Comparison of ENCODE assay signal across 15 mouse cellular contexts in genomic region chr14:72845621-72846440, GRCm38 (mm10).
DNase-seq lines count a peak whose midpoint lies in the region; ATAC-seq lines count a peak whose summit lies in the region.
"Had no signal": no experiment of that assay in that cellular context is flagged by ENCODE, and none has a peak within 500 bp of the region (broad histone marks: within the 10 kb centered on the region; RNA-seq: fewer than 3 reads in every experiment).

No protein-coding gene starts in this region.

- DNase-seq in spleen, postnatal 10 days (ENCODE audit: low spot score in 2 of 2) = no peak
- DNase-seq in adrenal gland, postnatal 4 days (ENCODE audit: low spot score in 2 of 2) = no peak
- DNase-seq: cerebellum, adult 2 months; kidney, adult 18-20 months; kidney, postnatal 36 days; lung, adult 18-20 months; lung, postnatal 4 days; thymus, postnatal 25 days had no signal

- no peak overlapping the region for H3K27ac ChIP-seq in forebrain, embryonic 13.5 days
- H3K27ac ChIP-seq in forebrain, embryonic 15.5 days (replicated peaks) = no peak overlapping the region
- H3K27ac ChIP-seq in neural tube, embryonic 13.5 days (replicated peaks) = 0 out of 2 replicates have a peak overlapping the region, but pooled peaks have one; percentile 13
- no peak overlapping the region for H3K27ac ChIP-seq in neural tube, embryonic 15.5 days (replicated peaks)
- H3K27ac ChIP-seq in hindbrain, embryonic 15.5 days (replicated peaks) = peak overlapping the region; percentile 31; the same call in 1 of the 2 replicates

- H3K9ac ChIP-seq in forebrain, embryonic 13.5 days = no peak overlapping the region
- no peak overlapping the region for H3K9ac ChIP-seq in forebrain, embryonic 15.5 days (replicated peaks)
- no peak overlapping the region for H3K9ac ChIP-seq in neural tube, embryonic 13.5 days
- H3K9ac ChIP-seq in neural tube, embryonic 15.5 days (replicated peaks) = no peak overlapping the region
- no peak overlapping the region for H3K9ac ChIP-seq in hindbrain, embryonic 15.5 days

- no peaks in the 10 kb centered on the region for H3K36me3 ChIP-seq in forebrain, embryonic 13.5 days (ENCODE audit: poor library complexity, severe bottlenecking)
- no peaks in the 10 kb centered on the region for H3K36me3 ChIP-seq in forebrain, embryonic 15.5 days
- no peaks in the 10 kb centered on the region for H3K36me3 ChIP-seq in neural tube, embryonic 13.5 days
- no peaks in the 10 kb centered on the region for H3K36me3 ChIP-seq in neural tube, embryonic 15.5 days
- H3K36me3 ChIP-seq in hindbrain, embryonic 15.5 days = no peaks in the 10 kb centered on the region

- no peaks in the 10 kb centered on the region for H3K9me3 ChIP-seq in forebrain, embryonic 13.5 days (replicated peaks)
- H3K9me3 ChIP-seq in forebrain, embryonic 15.5 days = no peaks in the 10 kb centered on the region
- H3K9me3 ChIP-seq in neural tube, embryonic 13.5 days = no peaks in the 10 kb centered on the region
- no peaks in the 10 kb centered on the region for H3K9me3 ChIP-seq in neural tube, embryonic 15.5 days (replicated peaks)
- H3K9me3 ChIP-seq in hindbrain, embryonic 15.5 days = no peaks in the 10 kb centered on the region

- peaks cover 10% of the 10 kb centered on the region for H3K4me1 ChIP-seq in forebrain, embryonic 13.5 days
- peaks cover 6% of the 10 kb centered on the region; the same call in 1 of the 2 replicates for H3K4me1 ChIP-seq in forebrain, embryonic 15.5 days
- peaks cover 20% of the 10 kb centered on the region for H3K4me1 ChIP-seq in neural tube, embryonic 13.5 days (replicated peaks)
- H3K4me1 ChIP-seq in neural tube, embryonic 15.5 days = peaks cover 13% of the 10 kb centered on the region
- H3K4me1 ChIP-seq in hindbrain, embryonic 15.5 days (replicated peaks) = peaks cover 16% of the 10 kb centered on the region

- 50% methylated on average over 5 of the region's 5 CpGs for WGBS in forebrain, embryonic 13.5 days
- WGBS in forebrain, embryonic 15.5 days = 36% methylated on average over 5 of the region's 5 CpGs
- 63% methylated on average over 5 of the region's 5 CpGs for WGBS in neural tube, embryonic 13.5 days
- 68% methylated on average over 5 of the region's 5 CpGs for WGBS in neural tube, embryonic 15.5 days
- WGBS in hindbrain, embryonic 15.5 days = 41% methylated on average over 5 of the region's 5 CpGs

- no peaks in the 10 kb centered on the region for H3K27me3 ChIP-seq in forebrain, embryonic 13.5 days
- H3K27me3 ChIP-seq in forebrain, embryonic 15.5 days = no peaks in the 10 kb centered on the region
- H3K27me3 ChIP-seq in neural tube, embryonic 13.5 days = no peaks in the 10 kb centered on the region
- H3K27me3 ChIP-seq in neural tube, embryonic 15.5 days (replicated peaks) = no peaks in the 10 kb centered on the region
- H3K27me3 ChIP-seq in hindbrain, embryonic 15.5 days = no peaks in the 10 kb centered on the region

- H3K4me3 ChIP-seq in forebrain, embryonic 13.5 days = no peak overlapping the region
- no peak overlapping the region for H3K4me3 ChIP-seq in forebrain, embryonic 15.5 days
- no peak overlapping the region for H3K4me3 ChIP-seq in neural tube, embryonic 13.5 days
- no peak overlapping the region for H3K4me3 ChIP-seq in neural tube, embryonic 15.5 days (replicated peaks)
- no peak overlapping the region for H3K4me3 ChIP-seq in hindbrain, embryonic 15.5 days
- H3K4me3 ChIP-seq: erythroblast, embryonic 14.5 days had no signal

- ATAC-seq in forebrain, embryonic 13.5 days = peak; percentile 46; the same call in 1 of the 2 replicates
- no peak for ATAC-seq in forebrain, embryonic 15.5 days (replicated peaks)
- peak; percentile 53; the same call in 1 of the 2 replicates for ATAC-seq in neural tube, embryonic 13.5 days (ENCODE audit: low read depth)
- ATAC-seq in neural tube, embryonic 15.5 days (ENCODE audit: low FRiP score) = no peak
- no peak for ATAC-seq in hindbrain, embryonic 15.5 days (ENCODE audit: low FRiP score, low read depth)
- ATAC-seq in erythroid progenitor cell, adult 5-6 weeks (replicated peaks; ENCODE audit: low FRiP score, poor library complexity, severe bottlenecking) = no peak

- no peak overlapping the region for H3K4me2 ChIP-seq in forebrain, embryonic 13.5 days
- H3K4me2 ChIP-seq in forebrain, embryonic 15.5 days (replicated peaks) = no peak overlapping the region
- no peak overlapping the region for H3K4me2 ChIP-seq in neural tube, embryonic 13.5 days
- no peak overlapping the region for H3K4me2 ChIP-seq in neural tube, embryonic 15.5 days
- no peak overlapping the region for H3K4me2 ChIP-seq in hindbrain, embryonic 15.5 days

Comparison
In these comparisons a context has a peak if more than half of its experiments do, and no peak if none do; other contexts are left out.
1. ATAC-seq: peak in forebrain, embryonic 13.5 days (single experiment) and neural tube, embryonic 13.5 days (single experiment); none in forebrain, embryonic 15.5 days (single experiment), neural tube, embryonic 15.5 days (single experiment), hindbrain, embryonic 15.5 days (single experiment) and erythroid progenitor cell, adult 5-6 weeks (single experiment).
2. H3K27ac ChIP-seq: peak in neural tube, embryonic 13.5 days (single experiment) and hindbrain, embryonic 15.5 days (single experiment); none in forebrain, embryonic 13.5 days (single experiment), forebrain, embryonic 15.5 days (single experiment) and neural tube, embryonic 15.5 days (single experiment).